Mouse (Mus musculus) gonadal fat pad, adult 2 months (tissue): ENCODE measurements around the gene Ccnb2. TPM values are rescaled to one million over a fixed set of nuclear protein-coding genes. Genes with fewer than 3 reads are reported as not detected.
"Not testable (repeated sequence)": the region's sequence is repeated elsewhere in the genome, so short reads cannot be mapped to it uniquely, and the experiment has no call there.

Experiments used
- DNase-seq: peaks from one replicate; pipeline ENCODE4 v3.0.0-alpha.2; 2012; ENCODE audit warnings: low read depth
- polyA plus RNA-seq: library from polyadenylated mRNA; depleted of rRNA; stranded (reverse); fragments of >200 nt; gene quantifications from 2 replicates; pipeline ENCODE4 v1.2.3, GENCODE M21; 2012; rRNA removed

Ccnb2 gene
- polyA plus RNA-seq: 3.1 and 3.4 TPM in 2 replicates

GRCm38 (mm10) chr9:70421257-70422056 lies at the start of gene Ccnb2:
TSS of gene Ccnb2 (minus strand) at chr9:70421547.
- peak; percentile 45 for DNase-seq

GRCm38 (mm10) chr9:70463091-70463490 lies 41.7 kb upstream of the Ccnb2 start:
- not testable (repeated sequence) for DNase-seq

- no peak for DNase-seq
Measured at GRCm38 (mm10) chr9:70452371-70452770, 31.0 kb upstream of the Ccnb2 start.

GRCm38 (mm10) chr9:70449072-70449471 lies 27.7 kb upstream of the Ccnb2 start:
- DNase-seq: no peak

GRCm38 (mm10) chr9:70439959-70440358 lies 18.6 kb upstream of the Ccnb2 start:
- no peak for DNase-seq

GRCm38 (mm10) chr9:70422661-70423060 lies 1.3 kb upstream of the Ccnb2 start:
- no peak for DNase-seq

- no peak for DNase-seq
Measured at GRCm38 (mm10) chr9:70416412-70416811, 4.9 kb downstream of the Ccnb2 start.

GRCm38 (mm10) chr9:70413038-70413437 lies 8.3 kb downstream of the Ccnb2 start:
- no peak for DNase-seq

GRCm38 (mm10) chr9:70410668-70411067 lies 10.7 kb downstream of the Ccnb2 start:
- no peak for DNase-seq

- no peak for DNase-seq
Measured at GRCm38 (mm10) chr9:70409743-70410142, 11.6 kb downstream of the Ccnb2 start.

- DNase-seq: no peak
Measured at GRCm38 (mm10) chr9:70408791-70409190, 12.6 kb downstream of the Ccnb2 start.

- DNase-seq: no peak
Measured at GRCm38 (mm10) chr9:70406596-70406995, 14.8 kb downstream of the Ccnb2 start.

GRCm38 (mm10) chr9:70401937-70402539 lies 19.3 kb downstream of the Ccnb2 start:
- DNase-seq: no peak

GRCm38 (mm10) chr9:70396083-70396482 lies 25.3 kb downstream of the Ccnb2 start:
- no peak for DNase-seq

- no peak for DNase-seq
Measured at GRCm38 (mm10) chr9:70395617-70396016, 25.7 kb downstream of the Ccnb2 start.

- no peak for DNase-seq
Measured at GRCm38 (mm10) chr9:70392563-70392907, 28.8 kb downstream of the Ccnb2 start.

- no peak for DNase-seq
Measured at GRCm38 (mm10) chr9:70391660-70392562, 29.4 kb downstream of the Ccnb2 start.

GRCm38 (mm10) chr9:70391042-70391441 lies 30.3 kb downstream of the Ccnb2 start:
- DNase-seq: no peak

GRCm38 (mm10) chr9:70389548-70389947 lies 31.8 kb downstream of the Ccnb2 start:
- DNase-seq: no peak

- no peak for DNase-seq
Measured at GRCm38 (mm10) chr9:70387410-70388119, 33.8 kb downstream of the Ccnb2 start.

- DNase-seq: no peak
Measured at GRCm38 (mm10) chr9:70384958-70385728, 36.2 kb downstream of the Ccnb2 start.
